Mouse (Mus musculus) layer of hippocampus, postnatal 14 days (tissue): ENCODE measurements around the gene Gphn. TPM values are rescaled to one million over a fixed set of nuclear protein-coding genes. Genes with fewer than 3 reads are reported as not detected.

Source experiments
- DNase-seq, 2 experiments: peaks; one replicate each; pipeline ENCODE4 v3.0.0; 2021 to 2022; ENCODE audit warnings: low spot score in 2 of 2, mixed read lengths in 1 of 2
- total RNA-seq, 2 experiments: library from RNA; stranded (reverse); gene quantifications; 2 replicates each; pipeline ENCODE4 v1.2.3; 2021

Gene Gphn
- total RNA-seq, 2 experiments from 2014 or later = 78.9 to 82.9 TPM

DNA sequence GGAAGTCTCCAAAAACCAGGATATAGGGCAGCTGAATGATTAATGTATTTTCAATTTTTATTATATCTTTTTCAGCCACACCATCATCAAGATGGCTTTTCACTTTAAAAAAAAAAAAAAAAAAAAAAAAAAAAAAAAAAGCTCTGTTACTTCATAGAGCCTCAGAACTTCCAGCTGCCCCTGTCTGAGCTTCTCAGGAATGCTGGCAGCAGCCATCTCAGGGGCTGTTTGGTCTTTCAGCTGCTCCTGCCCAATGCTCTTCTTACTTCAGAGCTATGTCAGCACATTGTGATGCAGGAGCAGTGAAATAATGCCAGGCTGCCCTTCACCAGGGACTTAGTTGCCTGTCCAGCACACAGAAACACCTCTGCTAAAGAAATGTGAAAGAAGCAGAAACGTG is 465.1 kb downstream of the Gphn start, which contains the start of gene Fam71d:
Gene Fam71d, plus strand, starts transcription at position 211 of the 400 bp plus-strand sequence.
- DNase-seq = no peak

DNA sequence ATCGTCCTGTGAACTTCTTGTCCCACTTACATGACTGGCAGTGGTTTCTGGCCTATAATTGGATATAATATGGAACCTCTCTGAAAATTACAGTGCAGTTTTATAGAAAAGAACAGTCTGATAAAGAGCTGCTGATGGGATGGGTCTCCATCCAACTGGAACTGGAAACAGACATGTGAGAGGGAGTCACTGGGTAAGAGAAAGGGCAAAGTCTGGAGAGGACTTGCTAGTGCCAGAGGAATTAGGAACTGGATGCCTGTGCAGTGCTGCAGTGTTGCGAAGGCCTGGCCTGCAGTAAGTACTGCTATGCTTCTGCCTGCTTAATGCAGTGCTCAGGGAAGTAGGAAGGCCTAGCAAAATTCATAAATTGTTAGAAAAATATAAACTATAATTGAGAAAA is 467.1 kb downstream of the Gphn start:
- DNase-seq = no peak

DNA sequence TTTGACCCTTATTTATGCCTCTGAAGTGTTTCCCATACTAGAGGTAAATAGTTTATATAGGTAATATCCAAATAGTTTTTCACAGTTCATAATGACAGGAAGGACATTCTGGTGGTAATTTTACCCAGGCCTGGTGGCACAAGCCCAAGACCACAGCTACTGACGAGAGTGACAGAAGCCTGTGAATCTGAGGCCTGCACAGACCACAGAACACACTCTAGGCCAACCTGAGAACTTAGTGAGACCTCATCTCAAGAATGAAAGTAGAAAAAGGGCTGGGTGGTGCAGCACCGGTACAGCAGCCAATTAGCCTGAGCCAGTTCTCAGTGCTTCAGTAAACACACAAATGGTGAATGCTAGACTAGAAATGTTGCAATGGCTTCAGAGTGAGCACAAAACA is 491.6 kb downstream of the Gphn start:
- DNase-seq = no peak

DNA sequence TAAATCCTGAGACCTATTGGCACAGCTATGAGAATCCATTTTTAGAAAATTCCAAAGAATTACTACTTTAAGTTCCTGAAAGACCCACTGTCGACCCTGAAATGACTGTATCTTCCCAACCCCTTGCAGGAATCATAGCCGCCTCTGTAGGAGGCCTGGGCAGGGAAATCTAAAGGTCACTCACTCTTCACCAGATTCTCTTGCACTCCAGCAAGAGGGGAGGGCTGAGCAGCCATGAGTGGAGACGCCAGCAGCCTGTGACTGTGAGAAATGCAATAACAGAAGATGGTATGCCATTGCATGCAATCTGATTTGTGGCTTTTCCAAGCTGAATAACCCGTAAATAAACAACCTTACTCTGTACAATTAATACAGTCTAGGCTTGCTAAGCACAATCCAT is 501.5 kb downstream of the Gphn start:
- no peak for DNase-seq

Other genes starting within 250 kb of the Gphn start
- not detected for gene Gm6657, start 32.1 kb upstream of the Gphn start, total RNA-seq